Mouse (Mus musculus) kidney, embryonic 15.5 days (tissue): ENCODE results near the gene Coq4. TPM values are rescaled to one million over a fixed set of nuclear protein-coding genes. Genes with fewer than 3 reads are reported as not detected.

Source experiments
- ATAC-seq: fragments of 200-750 bp; cut with Nextera tagmentation; replicated peaks from 2 replicates; pipeline ENCODE4 v1.8.0; 2017; ENCODE audit warnings: moderate TSS enrichment; ENCODE audit not compliant: low FRiP score
- H3K27ac ChIP-seq: fragments of 300-500 bp; sonication (generic); 2 replicates; pipeline ENCODE4 v1.5.1; 2015; ENCODE audit warnings: mild to moderate bottlenecking, inconsistent platforms
- H3K27me3 ChIP-seq: fragments of 300-500 bp; sonication (generic); 2 replicates; pipeline ENCODE4 v1.6.1; 2015; ENCODE audit warnings: inconsistent platforms
- H3K36me3 ChIP-seq: fragments of 300-500 bp; sonication (generic); 2 replicates; pipeline ENCODE4 v1.6.1; 2015; ENCODE audit warnings: inconsistent platforms
- H3K4me1 ChIP-seq: fragments of 300-500 bp; sonication (generic); 2 replicates; pipeline ENCODE4 v1.6.1; 2015; ENCODE audit warnings: inconsistent platforms
- H3K4me2 ChIP-seq: fragments of 300-500 bp; sonication (generic); 2 replicates; pipeline ENCODE4 v1.6.1; 2015; ENCODE audit warnings: moderate library complexity, mild to moderate bottlenecking, inconsistent platforms
- H3K4me3 ChIP-seq: fragments of 300-500 bp; sonication (generic); replicated peaks from 2 replicates; pipeline ENCODE4 v1.5.1; 2015; ENCODE audit warnings: mild to moderate bottlenecking, inconsistent platforms
- H3K9ac ChIP-seq: fragments of 300-500 bp; sonication (generic); 2 replicates; pipeline ENCODE4 v1.6.1; 2015; ENCODE audit warnings: mild to moderate bottlenecking, inconsistent platforms
- H3K9me3 ChIP-seq: fragments of 300-500 bp; sonication (generic); replicated peaks from 2 replicates; pipeline ENCODE4 v1.6.1; 2016; ENCODE audit warnings: inconsistent platforms
- WGBS: fragments of 180-500 bp; shearing (Covaris S2); methylation state at CpG from one replicate; pipeline ENCODE4 v1.1.7; 2015; ENCODE audit warnings: mixed read lengths; 5-methylcytosine and 5-hydroxymethylcytosine counted together
- microRNA-seq: library from miRNA; unstranded; fragments of <30 nt; microRNA quantifications from one replicate; pipeline ENCODE4, GENCODE M21; 2016
- polyA plus RNA-seq: library from polyadenylated mRNA; unstranded; fragments of >200 nt; fragmentation: Nextera tagmentation; extraction: Ambion mirVana; gene quantifications from 2 replicates; pipeline ENCODE4 v1.2.1, GENCODE M21; 2015

The Coq4 gene
- polyA plus RNA-seq, 1 experiment from 2014 or later = 41.8 TPM

DNA sequence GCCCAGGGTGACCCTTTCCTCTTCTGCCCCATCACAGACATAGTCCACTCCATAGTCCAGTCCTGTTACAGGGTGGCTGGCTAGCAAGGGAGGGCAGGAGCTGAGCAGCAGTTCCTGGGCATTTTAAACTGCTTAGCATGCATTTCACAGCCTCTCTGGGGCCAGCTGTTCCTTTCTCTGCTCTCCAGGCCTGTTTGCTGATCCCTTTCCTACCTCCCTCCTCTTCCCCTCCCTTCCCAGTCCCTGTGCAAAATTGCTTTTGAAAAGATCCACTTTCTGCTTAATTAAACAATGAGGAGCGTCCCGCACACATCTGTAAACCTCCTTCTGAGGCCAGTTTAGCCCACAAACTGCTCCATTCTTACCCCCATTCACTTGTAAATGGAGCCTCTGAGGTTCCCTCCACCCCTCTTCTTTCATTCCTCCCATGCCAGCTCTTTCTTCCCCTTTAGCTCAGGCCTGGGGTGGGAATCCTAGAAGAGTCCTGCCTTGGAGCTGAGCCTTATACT, 48.2 kb downstream of the Coq4 start:
- H3K4me3 ChIP-seq = no peak overlapping the region
- H3K36me3 ChIP-seq = peaks cover 76% of the 10 kb centered on the region
- 61% methylated on average over 2 of the region's 2 CpGs for WGBS
- no peak overlapping the region for H3K9ac ChIP-seq
- no peaks in the 10 kb centered on the region for H3K27me3 ChIP-seq
- H3K9me3 ChIP-seq = no peaks in the 10 kb centered on the region
- no peak overlapping the region for H3K4me2 ChIP-seq
- no peak overlapping the region for H3K27ac ChIP-seq
- no peak for ATAC-seq
- no peaks in the 10 kb centered on the region for H3K4me1 ChIP-seq

- WGBS = 53% methylated on average over 4 of the region's 4 CpGs
- H3K4me3 ChIP-seq = no peak overlapping the region
- no peaks in the 10 kb centered on the region for H3K4me1 ChIP-seq
- H3K4me2 ChIP-seq = no peak overlapping the region
- ATAC-seq = no peak
- peaks cover 88% of the 10 kb centered on the region for H3K36me3 ChIP-seq
- no peak overlapping the region for H3K9ac ChIP-seq
- peaks cover 19% of the 10 kb centered on the region for H3K27me3 ChIP-seq
- no peaks in the 10 kb centered on the region for H3K9me3 ChIP-seq
- no peak overlapping the region for H3K27ac ChIP-seq
Observed at GRCm38 (mm10) chr2:29839460-29839859, 52.2 kb downstream of the Coq4 start.

DNA sequence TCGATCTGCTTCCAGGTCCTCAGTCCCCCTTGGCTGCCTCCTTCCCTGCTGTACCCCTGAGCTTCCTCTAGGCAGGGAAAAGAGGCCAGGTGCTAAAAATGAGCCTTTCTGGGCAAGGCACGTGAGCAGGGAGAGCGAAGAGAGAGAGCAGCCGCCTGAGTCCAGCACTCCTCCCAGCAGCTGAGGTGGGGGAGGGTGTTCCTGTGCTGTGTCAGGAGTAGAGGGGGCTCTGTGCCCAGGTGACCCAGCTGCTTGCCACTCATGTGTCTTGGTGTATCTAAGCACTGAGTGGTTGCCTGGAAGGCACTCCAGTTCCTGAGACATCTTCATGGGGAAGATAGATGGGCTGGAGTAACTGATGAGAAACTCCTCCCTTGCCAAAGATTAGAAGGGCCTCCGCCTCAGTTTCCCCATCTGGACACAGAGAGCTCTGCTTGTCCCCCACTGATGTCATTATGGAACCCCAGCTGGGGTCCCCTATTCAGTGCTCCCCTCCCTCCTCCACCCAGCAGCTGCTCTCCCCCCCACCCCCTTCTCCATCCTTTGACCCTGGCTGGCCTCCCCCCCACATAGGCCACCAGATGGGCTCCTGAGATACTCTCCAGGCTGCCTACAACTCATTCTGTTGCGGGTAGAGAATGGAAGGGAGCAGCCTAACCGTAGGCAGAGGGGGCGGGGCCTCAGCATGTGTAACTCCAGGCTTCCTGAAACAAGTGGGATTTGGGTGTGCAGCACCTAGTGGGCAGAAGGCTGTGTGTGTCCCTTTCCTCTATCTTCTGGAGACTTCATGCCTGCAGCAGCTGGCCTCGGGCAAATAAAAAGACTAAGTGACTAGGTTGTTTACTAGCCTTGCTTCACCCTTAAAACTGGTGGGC, 56.2 kb downstream of the Coq4 start:
- H3K4me1 ChIP-seq = peaks cover 18% of the 10 kb centered on the region
- H3K4me3 ChIP-seq = no peak overlapping the region
- no peaks in the 10 kb centered on the region for H3K9me3 ChIP-seq
- H3K36me3 ChIP-seq = peaks cover 55% of the 10 kb centered on the region
- H3K27me3 ChIP-seq = peaks cover 59% of the 10 kb centered on the region
- H3K27ac ChIP-seq = no peak overlapping the region
- 62% methylated on average over 9 of the region's 9 CpGs for WGBS
- H3K4me2 ChIP-seq = no peak overlapping the region
- H3K9ac ChIP-seq = no peak overlapping the region
- no peak for ATAC-seq

DNA sequence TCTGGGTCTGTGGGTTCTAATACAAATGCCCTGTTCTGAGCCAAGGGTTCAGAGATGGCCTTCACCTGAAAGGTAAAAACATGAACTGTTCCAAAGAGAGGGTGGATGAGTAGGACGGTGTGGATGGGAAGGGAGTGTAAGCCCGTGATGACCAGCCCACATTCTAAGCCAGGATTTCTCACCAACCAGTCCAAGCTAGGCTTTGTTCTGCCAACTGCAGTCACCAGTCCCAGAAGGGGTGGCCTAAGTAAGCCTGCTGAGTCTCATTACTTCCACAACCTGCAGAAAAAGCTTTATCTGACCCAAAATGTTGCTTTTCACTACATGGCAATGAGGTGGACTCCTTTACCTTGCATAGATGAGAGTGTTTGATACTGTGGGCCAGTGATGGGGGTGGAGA, 56.8 kb downstream of the Coq4 start:
- Histone ChIP-seq H3K27me3 (peaks cover 66% of the 10 kb centered on the region), H3K4me3 (no peak overlapping the region), H3K4me1 (peaks cover 18% of the 10 kb centered on the region), H3K4me2 (no peak overlapping the region), H3K36me3 (peaks cover 49% of the 10 kb centered on the region), H3K9ac (no peak overlapping the region), H3K27ac (no peak overlapping the region), H3K9me3 (no peaks in the 10 kb centered on the region)
- WGBS = 90% methylated on average over 2 of the region's 2 CpGs
- no peak for ATAC-seq

GRCm38 (mm10) chr2:29844661-29845060, 57.4 kb downstream of the Coq4 start:
- peak overlapping the region; percentile 65; the same call in 1 of the 2 replicates for H3K4me2 ChIP-seq
- H3K9me3 ChIP-seq = no peaks in the 10 kb centered on the region
- ATAC-seq = no peak
- H3K4me1 ChIP-seq = peaks cover 18% of the 10 kb centered on the region
- H3K27ac ChIP-seq = no peak overlapping the region
- WGBS = 20% methylated on average over 3 of the region's 3 CpGs
- H3K4me3 ChIP-seq = no peak overlapping the region
- peaks cover 66% of the 10 kb centered on the region for H3K27me3 ChIP-seq
- H3K36me3 ChIP-seq = peaks cover 44% of the 10 kb centered on the region
- H3K9ac ChIP-seq = no peak overlapping the region

DNA sequence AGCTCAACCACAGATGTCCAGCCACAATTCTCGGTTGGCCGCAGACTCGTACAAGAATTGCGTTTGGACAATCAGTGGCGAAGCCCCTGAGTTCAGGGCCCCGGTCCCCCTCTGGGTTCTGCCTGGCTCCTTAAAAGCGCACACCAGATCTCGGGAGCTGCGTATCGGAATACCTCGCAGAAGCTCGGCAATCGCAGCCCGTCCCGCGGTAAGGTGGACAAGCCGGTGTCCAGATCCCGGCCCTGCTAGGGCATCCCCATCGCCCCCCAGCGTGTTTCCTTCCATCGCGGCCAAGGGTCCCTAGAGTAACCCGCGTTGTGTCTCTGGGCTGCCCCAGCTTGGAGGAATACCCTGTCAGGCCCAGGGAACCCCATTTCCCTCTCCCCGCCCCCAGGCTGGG, 58.3 kb downstream of the Coq4 start:
- 7% methylated on average over 25 of the region's 25 CpGs for WGBS
- Histone ChIP-seq H3K36me3 (peaks cover 39% of the 10 kb centered on the region), H3K4me3 (peak overlapping the region; percentile 41), H3K27ac (no peak overlapping the region), H3K4me1 (peaks cover 18% of the 10 kb centered on the region), H3K9ac (peak overlapping the region; percentile 38), H3K9me3 (no peaks in the 10 kb centered on the region), H3K4me2 (peak overlapping the region; percentile 65), H3K27me3 (peaks cover 66% of the 10 kb centered on the region)
- no peak for ATAC-seq

DNA sequence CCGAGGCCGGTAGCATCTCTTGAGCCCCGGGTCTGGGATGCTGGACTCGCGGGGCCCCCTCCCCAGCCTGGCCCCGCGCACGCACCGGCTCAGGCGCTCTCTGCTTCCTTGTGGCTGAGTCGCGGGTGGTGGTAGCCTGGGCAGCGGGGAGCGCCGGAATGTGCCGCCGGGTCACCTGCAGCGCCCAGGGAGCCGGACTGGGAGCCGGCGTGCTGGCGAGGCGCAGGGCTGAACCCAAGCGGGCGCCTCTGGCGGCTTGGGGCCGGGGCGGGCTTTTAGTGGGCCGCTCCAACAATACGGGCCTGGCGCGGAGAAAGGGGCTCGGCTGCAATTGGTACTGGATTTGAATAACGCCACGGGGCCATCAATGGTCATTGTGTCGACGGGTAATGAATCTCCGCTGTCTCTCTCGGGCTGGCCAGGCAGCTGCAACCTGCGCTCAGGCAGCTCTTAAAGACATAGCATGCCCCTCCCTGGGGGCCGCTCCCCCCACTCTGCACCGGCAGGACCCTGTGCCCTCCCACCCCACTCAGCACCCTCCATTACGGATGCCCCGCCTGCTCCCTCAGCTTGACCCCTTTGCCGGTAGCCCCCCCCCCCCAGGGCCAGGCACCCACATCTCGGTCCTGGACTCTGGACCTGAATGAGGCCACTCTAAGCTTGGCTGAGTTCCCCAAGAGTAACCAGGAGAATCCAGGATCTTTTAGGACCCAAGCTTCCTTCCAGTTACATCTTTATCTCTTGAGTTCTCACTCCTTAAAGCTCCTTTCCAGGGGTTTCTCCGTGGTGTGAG, 59.0 kb downstream of the Coq4 start:
- Histone ChIP-seq H3K9me3 (no peaks in the 10 kb centered on the region), H3K27me3 (peaks cover 66% of the 10 kb centered on the region), H3K9ac (peak overlapping the region; percentile 38), H3K36me3 (peaks cover 34% of the 10 kb centered on the region), H3K4me3 (peak overlapping the region; percentile 41), H3K4me1 (peaks cover 18% of the 10 kb centered on the region), H3K27ac (no peak overlapping the region), H3K4me2 (peak overlapping the region; percentile 65)
- ATAC-seq = peak; percentile 36; the same call in 1 of the 2 replicates
- WGBS = 4% methylated on average over 47 of the region's 47 CpGs

DNA sequence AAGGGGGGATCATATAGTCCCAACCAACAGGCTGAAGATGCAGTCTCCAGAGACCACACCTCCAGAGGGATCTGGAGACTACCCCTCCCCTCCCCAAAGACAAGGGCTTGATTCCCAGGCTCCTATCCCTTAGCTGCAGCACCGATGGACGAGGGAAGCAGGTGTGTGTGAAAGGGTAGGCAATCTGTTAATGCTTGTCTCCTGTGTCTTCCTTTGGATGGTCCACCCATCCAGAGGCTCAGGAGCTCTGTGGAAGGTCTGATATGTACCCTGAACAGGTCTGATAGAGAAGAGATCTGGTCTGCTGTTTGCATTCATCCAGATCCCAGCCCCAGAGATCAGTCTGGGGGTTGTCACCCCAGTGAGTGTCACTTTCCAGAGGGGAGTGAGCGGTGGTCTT, 59.6 kb downstream of the Coq4 start:
- Histone ChIP-seq H3K4me1 (peaks cover 18% of the 10 kb centered on the region), H3K9ac (no peak overlapping the region), H3K36me3 (peaks cover 27% of the 10 kb centered on the region), H3K9me3 (no peaks in the 10 kb centered on the region), H3K27me3 (peaks cover 66% of the 10 kb centered on the region), H3K4me3 (no peak overlapping the region), H3K4me2 (no peak overlapping the region), H3K27ac (no peak overlapping the region)
- no peak for ATAC-seq
- WGBS = 47% methylated on average over 3 of the region's 3 CpGs

Small RNA genes within 50 kb of the gene (microRNA-seq; reads per million reads assigned to microRNA genes)
- gene Mir219a-2 (not detected), gene Mir219b (not detected)

Other genes with a start within 250 kb of the Coq4 start
- 12.4 and 13.8 TPM in 2 replicates for gene Rapgef1, start 167.8 kb upstream of the Coq4 start, polyA plus RNA-seq
- 1.8 and 2.0 TPM in 2 replicates for gene Gm13420, start 35.8 kb upstream of the Coq4 start, polyA plus RNA-seq
- gene Gm13547, start 28.2 kb upstream of the Coq4 start, polyA plus RNA-seq = 0.28 TPM in 1 of 2 replicates, not detected in the other
- 37.6 and 41.8 TPM in 2 replicates for gene Trub2, start 1.0 kb downstream of the Coq4 start, polyA plus RNA-seq
- gene Slc27a4, start 15.1 kb downstream of the Coq4 start, polyA plus RNA-seq = 15.6 and 16.4 TPM in 2 replicates
- gene Urm1, start 32.6 kb downstream of the Coq4 start, polyA plus RNA-seq = 30.0 and 30.1 TPM in 2 replicates
- 19.4 and 21.5 TPM in 2 replicates for gene Cercam, start 81.7 kb downstream of the Coq4 start, polyA plus RNA-seq
- 72.9 and 81.5 TPM in 2 replicates for gene Odf2, start 101.7 kb downstream of the Coq4 start, polyA plus RNA-seq
- gene Gle1, start 147.9 kb downstream of the Coq4 start, polyA plus RNA-seq = 60.1 and 65.5 TPM in 2 replicates
- 82.0 and 103 TPM in 2 replicates for gene Sptan1, start 178.1 kb downstream of the Coq4 start, polyA plus RNA-seq